Mouse (Mus musculus) CD4-positive, CD25-positive, alpha-beta regulatory T cell (primary cell): Measurements from ENCODE around the gene Gm20911. TPM values are rescaled to one million over a fixed set of nuclear protein-coding genes. Genes with fewer than 3 reads are reported as not detected.

ENCODE experiments used
- polyA plus RNA-seq: library from polyadenylated mRNA; unstranded; fragments of 100-300 nt; shearing (Covaris generic); gene quantifications from one replicate; pipeline ENCODE4 v1.2.1, GENCODE M21; 2017

Gene Gm20911
- not detected for polyA plus RNA-seq

DNA sequence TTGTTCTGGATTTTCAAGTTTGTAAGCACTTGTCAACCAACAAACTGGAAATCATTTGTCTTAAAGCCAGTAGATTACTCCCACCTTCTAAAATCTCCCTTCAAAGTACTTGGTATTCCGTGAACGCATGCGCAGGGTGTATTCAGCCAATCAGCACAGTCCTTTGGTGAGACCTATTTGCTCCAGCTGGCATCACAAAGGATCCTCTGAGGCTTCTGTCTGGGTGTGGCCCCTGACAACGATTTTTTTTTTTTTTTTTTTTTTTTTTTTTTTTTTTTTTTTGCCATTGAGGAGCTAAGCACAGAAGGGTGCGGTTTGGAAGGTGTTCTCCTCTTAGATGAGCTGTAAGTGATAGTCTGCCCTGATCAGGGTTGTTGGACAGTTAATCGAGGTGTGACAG is at the start of gene Gm20911:
TSS of gene Gm20911 (plus strand) at position 301 of the 400 bp plus-strand sequence.

